Mouse (Mus musculus) kidney, postnatal 14 days (tissue): ENCODE data around the gene Muc3.
"Not testable (repeated sequence)": the region's sequence is repeated elsewhere in the genome, so short reads cannot be mapped to it uniquely, and the experiment has no call there.

Source experiments
- DNase-seq: peaks from one replicate; pipeline ENCODE4 v3.0.0; 2022; ENCODE audit warnings: mixed read lengths

Muc3 gene

GRCm38 (mm10) chr5:137149272-137149882 is at the start of gene Muc3:
Muc3 (minus strand) TSS chr5:137149322.
- DNase-seq = not testable (repeated sequence)

GRCm38 (mm10) chr5:137194488-137195120 is 45.5 kb upstream of the Muc3 start:
- DNase-seq = no peak

- no peak for DNase-seq
Observed at GRCm38 (mm10) chr5:137193279-137193952, 44.3 kb upstream of the Muc3 start.

DNA sequence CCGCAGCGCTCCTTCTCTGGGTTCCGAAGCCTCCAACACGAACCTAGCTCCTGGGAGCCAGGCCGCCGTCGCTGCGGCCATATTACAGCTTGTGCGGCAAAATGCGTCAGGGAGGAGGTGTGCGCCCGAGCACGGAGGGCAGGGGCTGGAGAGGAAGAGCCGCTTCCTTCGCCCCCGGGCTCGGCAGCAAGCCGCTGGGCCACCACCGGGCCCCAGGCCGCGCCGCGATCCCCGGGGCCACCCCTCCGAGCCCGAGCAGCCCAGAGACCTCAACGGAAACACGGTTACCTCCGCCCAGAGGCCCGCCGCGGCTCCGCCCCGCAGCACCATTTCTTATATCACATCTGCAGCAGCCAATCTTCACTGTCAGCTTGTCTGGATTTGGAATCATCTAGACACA is 40.2 kb upstream of the Muc3 start:
- peak; percentile 16 for DNase-seq

- no peak for DNase-seq
Observed at GRCm38 (mm10) chr5:137185362-137185761, 36.2 kb upstream of the Muc3 start.

DNA sequence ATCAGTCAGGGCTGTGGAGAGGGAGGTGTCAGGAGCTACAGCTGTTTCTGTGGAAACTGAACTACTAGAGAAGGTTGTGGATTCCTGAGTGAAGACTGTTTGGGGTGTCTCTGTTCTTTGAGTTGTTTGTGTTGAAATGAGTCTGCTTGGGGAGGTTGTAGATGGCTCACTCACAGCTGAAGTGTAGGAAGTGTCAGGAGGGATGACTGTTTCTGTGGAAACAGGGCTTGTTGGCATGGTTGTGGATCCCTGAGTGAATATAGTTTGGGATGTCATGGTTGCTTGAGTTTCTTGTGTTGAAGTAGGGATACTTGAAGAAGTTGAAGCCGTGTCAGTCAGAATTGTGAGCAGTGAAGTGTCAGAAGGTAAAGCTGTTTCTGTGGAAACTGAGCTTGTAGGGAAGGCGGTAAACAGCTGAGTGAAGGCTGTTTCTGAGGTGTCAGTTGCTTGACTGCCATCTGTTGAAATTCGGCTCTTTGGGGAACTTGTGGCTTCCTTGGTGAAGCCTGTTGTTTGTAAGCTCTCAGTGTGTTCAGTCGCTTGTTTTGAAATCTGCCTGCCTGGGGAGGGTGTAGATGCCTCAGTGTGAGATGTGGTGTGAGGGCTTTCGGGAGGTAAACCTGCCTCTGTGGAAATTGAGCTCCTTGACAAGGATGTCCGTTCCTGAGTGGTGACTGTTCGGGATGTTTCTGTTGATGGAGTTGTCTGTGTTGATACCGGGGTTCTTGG is 30.7 kb upstream of the Muc3 start:
- no peak for DNase-seq

DNA sequence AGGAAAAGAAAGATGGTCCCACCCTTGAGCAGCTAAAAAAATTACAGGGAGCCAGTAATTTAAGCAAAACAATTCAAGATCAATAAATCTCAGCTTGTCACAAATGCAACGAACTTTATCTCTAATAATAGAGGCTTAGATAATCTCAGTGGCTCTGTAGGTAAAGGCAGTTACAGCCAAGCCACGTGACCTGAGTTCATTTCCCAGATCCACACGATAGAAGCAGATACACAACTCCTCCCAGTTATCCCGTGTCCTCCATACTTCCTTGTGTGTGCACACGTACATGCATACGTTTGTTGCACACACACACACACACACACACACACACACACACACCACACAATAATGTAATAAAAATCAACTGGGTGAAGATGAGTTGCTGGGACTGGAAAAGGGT is 24.8 kb upstream of the Muc3 start:
- no peak for DNase-seq

DNA sequence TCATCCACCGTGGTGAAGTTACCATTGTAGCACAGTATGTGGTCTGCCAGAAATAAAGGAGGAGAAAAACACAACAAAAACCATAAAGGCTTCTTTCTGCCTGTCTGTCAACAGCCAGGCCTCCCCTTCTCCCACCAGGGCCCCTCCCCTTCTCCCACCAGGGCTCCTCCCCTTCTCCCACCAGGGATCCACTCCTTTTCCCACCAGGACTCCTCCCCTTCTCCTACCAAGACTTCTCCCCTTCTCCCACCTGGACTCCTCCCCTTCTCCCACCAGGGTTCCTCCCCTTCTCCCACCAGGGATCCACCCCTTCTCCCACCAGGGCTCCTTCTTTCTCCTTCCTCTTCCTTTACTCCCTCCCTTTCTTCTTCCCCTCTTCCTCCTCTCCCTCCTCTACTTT is 23.5 kb upstream of the Muc3 start:
- no peak for DNase-seq

- no peak for DNase-seq
Observed at GRCm38 (mm10) chr5:137171478-137171877, 22.4 kb upstream of the Muc3 start.

DNA sequence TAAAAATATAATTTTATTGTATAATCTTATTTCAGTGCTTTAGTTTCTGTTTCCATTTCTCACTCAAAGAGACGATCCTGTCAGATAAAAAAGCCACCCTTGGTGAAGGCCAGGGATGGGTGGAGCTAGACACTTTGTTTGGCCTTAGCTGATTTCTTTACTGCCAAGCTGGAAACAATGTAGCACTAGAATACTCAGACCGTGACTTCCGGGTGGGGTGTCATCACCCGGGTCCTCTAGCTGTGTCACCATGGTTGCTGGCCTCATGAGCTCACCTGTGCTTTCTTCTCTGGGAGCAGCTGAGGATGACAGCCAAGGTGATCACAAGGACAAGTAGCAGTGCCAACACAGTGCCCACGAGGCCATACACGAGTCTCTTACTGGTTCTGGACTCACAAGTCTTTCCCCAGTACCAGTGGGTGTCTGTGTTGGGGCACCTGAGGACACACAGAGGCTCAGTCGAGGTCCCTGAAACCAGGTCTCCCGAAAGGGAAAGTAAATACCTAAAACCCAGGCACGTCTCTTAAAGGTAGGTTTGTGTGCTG is 21.8 kb upstream of the Muc3 start:
- DNase-seq = peak; percentile 22

GRCm38 (mm10) chr5:137167539-137167938 is 18.4 kb upstream of the Muc3 start:
- no peak for DNase-seq

DNA sequence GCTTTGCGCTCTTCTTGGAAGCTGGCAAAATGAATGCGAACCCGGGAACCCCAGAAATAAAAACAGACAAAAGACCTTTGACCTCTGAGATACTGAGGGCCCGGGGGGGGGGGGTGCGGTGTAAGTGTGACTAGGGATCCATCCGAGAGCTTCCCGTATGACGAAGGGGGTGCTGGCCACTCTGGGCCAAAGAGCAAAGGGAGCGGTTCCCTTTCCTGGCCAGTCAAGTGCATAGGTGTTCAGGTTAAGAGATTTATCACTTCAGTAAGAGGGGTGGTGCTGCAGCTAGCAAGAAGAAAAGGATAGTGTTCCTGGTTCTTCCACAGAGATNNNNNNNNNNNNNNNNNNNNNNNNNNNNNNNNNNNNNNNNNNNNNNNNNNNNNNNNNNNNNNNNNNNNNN is 16.9 kb upstream of the Muc3 start:
- no peak for DNase-seq

DNA sequence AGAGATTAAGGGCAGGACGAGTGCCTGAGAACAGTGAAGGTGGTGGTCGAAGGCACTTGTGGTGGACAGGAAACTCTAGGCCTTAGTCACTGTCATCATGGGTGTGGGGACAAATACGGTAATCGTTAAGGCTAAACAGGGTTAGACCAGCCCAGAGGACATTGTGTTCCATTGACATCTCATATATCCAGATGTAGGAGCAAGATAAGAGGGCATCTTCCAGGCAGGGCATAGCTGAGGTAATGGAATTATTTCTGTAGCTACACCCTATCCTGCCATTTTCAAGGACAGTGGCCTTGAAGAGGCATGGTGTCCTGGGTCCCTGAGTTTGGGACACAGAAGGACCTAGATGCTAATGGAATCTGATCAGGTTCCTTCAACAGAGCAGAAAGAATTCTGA is 12.7 kb upstream of the Muc3 start:
- DNase-seq = no peak

- peak; percentile 41 for DNase-seq
Observed at GRCm38 (mm10) chr5:137159461-137159860, 10.3 kb upstream of the Muc3 start.

GRCm38 (mm10) chr5:137153289-137153688 is 4.2 kb upstream of the Muc3 start:
- DNase-seq = no peak

GRCm38 (mm10) chr5:137152623-137153022 is 3.5 kb upstream of the Muc3 start:
- no peak for DNase-seq

DNA sequence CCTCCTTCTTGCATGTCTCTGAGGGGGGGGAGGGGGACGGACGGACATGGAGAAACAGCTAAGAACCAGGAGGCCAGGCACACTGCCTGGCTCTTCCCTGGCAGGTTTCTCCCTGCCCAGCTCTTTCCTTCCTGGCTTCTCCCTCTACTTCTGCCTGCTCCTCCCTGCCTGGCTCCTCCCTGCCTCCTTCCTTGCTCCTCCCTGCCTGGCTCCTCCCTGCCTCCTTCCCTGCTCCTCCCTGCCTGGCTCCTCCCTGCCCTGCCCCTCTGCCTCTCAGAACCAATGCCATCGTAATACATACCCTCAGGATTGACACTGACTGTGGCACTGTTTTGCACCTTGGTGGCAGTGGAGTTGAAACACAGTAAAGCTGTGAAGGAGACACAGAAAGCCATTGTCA is 8.3 kb downstream of the Muc3 start:
- no peak for DNase-seq

GRCm38 (mm10) chr5:137138977-137139376 is 10.1 kb downstream of the Muc3 start:
- DNase-seq = no peak

DNA sequence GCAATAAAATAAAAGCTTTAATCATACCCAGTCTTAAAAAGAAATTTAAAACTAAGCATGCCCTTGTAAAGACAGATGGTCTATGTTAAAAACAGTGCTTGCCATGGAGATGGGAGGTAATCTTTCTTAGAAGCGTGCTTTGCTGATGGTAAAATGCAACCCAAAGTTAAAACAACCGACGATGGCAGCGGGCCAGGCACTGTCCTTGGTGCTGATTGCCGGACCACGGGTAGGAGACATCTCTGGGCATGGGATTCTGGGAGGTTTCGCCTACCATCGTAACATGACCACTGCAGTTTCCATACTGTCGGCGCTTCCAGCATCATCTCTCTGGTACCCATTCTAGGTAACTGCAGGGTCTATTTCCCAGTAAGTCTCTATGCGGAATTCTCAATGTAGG is 14.2 kb downstream of the Muc3 start:
- DNase-seq = peak; percentile 54

DNA sequence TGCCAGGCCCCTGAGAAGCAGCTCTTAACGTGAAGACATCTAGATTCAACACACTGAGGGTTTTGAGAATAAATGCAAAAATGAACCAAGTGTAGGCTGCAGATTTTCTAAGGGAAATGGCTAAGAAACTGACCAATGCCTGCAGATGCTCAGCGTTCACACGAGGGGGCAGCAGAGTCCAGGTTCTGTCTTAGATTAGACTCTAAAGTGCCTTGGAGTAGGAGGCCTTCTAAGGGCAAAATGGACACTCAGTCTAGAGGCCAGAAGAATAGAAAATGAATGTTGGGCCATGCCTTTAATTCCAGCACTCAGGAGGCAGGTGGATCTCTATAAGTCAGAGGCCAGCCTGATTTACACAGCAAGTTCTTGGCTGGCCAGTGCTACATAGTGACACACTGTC is 17.6 kb downstream of the Muc3 start:
- DNase-seq = peak; percentile 41

DNA sequence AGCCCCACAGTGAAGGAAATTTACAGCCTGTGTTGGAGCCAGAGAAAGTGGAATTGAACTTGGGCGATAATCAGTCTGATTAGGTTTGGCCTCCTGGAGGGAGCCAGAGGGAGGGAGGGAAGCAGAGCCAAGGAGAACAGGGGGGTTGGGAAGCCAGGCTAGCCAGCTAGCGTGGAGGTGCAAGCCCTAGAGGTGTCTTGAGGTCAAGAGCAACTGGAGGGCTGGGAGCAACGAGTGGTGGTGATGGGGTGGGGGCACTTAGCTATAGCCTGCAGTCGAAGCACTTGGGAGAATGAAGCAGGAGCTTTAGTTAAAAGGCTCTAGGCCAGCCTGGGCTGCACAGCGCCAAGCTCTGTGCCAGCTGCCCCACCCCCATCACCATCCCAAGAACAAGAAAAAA is 19.8 kb downstream of the Muc3 start:
- no peak for DNase-seq

- DNase-seq = no peak
Observed at GRCm38 (mm10) chr5:137123516-137123915, 25.6 kb downstream of the Muc3 start.

DNA sequence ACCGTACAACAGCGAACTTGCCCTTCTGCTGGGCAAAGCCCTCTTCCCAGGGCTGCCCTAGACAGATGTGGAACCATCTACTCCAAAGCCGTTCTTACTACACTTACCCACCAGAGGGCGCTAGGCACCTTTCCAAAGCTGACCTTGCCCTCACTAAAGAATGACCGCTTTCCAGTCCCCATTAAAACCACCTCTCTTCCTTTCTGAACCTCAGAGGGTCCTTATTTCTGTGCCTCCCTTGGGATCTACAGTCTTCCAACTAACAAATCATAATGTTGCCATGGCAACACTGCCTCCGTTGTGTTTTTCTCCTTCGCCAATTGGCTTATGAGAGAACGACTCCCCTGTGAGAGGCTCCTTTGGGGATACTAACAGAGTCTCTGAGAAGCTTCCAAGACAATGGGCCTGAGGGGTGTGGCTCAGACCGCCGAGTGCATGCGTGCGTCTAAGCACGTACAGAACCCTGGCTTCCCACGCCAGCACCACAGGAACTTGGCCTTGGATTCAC is 26.4 kb downstream of the Muc3 start:
- peak; percentile 82 for DNase-seq
